Mouse (Mus musculus): ENCODE results near the gene Asic2.

Gene Asic2

GRCm38 (mm10) chr11:81968401-81968881 is at the start of gene Asic2:
Gene Asic2 (minus strand): TSS chr11:81968457.
- no peak for DNase-seq (ENCODE audit: low spot score)

GRCm38 (mm10) chr11:82016181-82016780 is 48.0 kb upstream of the Asic2 start:
- DNase-seq (ENCODE audit: low spot score) = no peak

GRCm38 (mm10) chr11:82015066-82015465 is 46.8 kb upstream of the Asic2 start:
- DNase-seq (ENCODE audit: low spot score) = no peak

- DNase-seq (ENCODE audit: low spot score) = no peak
These were observed 45.5 kb upstream of the Asic2 start for GRCm38 (mm10) chr11:82013756-82014155.

- DNase-seq (ENCODE audit: low spot score) = no peak
These were observed 43.3 kb upstream of the Asic2 start for GRCm38 (mm10) chr11:82011411-82012193.

GRCm38 (mm10) chr11:82010115-82010514 is 41.9 kb upstream of the Asic2 start:
- DNase-seq (ENCODE audit: low spot score) = no peak

- no peak for DNase-seq (ENCODE audit: low spot score)
These were observed 38.7 kb upstream of the Asic2 start for GRCm38 (mm10) chr11:82006796-82007423.

- DNase-seq (ENCODE audit: low spot score) = no peak
These were observed 36.6 kb upstream of the Asic2 start for GRCm38 (mm10) chr11:82004810-82005209.

- DNase-seq (ENCODE audit: low spot score) = no peak
These were observed 32.3 kb upstream of the Asic2 start for GRCm38 (mm10) chr11:82000581-82000980.

- no peak for DNase-seq (ENCODE audit: low spot score)
These were observed 31.2 kb upstream of the Asic2 start for GRCm38 (mm10) chr11:81999469-81999868.

- DNase-seq (ENCODE audit: low spot score) = no peak
These were observed 30.4 kb upstream of the Asic2 start for GRCm38 (mm10) chr11:81998646-81999045.

- DNase-seq (ENCODE audit: low spot score) = no peak
These were observed 28.8 kb upstream of the Asic2 start for GRCm38 (mm10) chr11:81997085-81997484.

- peak; percentile 17 for DNase-seq (ENCODE audit: low spot score)
These were observed 28.1 kb upstream of the Asic2 start for GRCm38 (mm10) chr11:81996172-81996841.

GRCm38 (mm10) chr11:81983146-81983545 is 14.9 kb upstream of the Asic2 start:
- DNase-seq (ENCODE audit: low spot score) = no peak

- no peak for DNase-seq (ENCODE audit: low spot score)
These were observed 13.9 kb upstream of the Asic2 start for GRCm38 (mm10) chr11:81982191-81982590.

GRCm38 (mm10) chr11:81974577-81974976 is 6.3 kb upstream of the Asic2 start:
- DNase-seq (ENCODE audit: low spot score) = no peak

GRCm38 (mm10) chr11:81973699-81974098 is 5.4 kb upstream of the Asic2 start:
- no peak for DNase-seq (ENCODE audit: low spot score)

GRCm38 (mm10) chr11:81972044-81972443 is 3.8 kb upstream of the Asic2 start:
- DNase-seq (ENCODE audit: low spot score) = no peak

- DNase-seq (ENCODE audit: low spot score) = no peak
These were observed 1.5 kb downstream of the Asic2 start for GRCm38 (mm10) chr11:81966626-81967289.

- no peak for DNase-seq (ENCODE audit: low spot score)
These were observed 2.3 kb downstream of the Asic2 start for GRCm38 (mm10) chr11:81965653-81966625.

- no peak for DNase-seq (ENCODE audit: low spot score)
These were observed 3.7 kb downstream of the Asic2 start for GRCm38 (mm10) chr11:81964561-81964960.

Data from spleen, adult 12 weeks (tissue).